Mouse (Mus musculus) spleen, adult 2 months (tissue): ENCODE results near the gene 1700014D04Rik. TPM values are rescaled to one million over a fixed set of nuclear protein-coding genes. Genes with fewer than 3 reads are reported as not detected.

Experiments
- DNase-seq, 2 experiments: peaks; one replicate each; pipeline versions ENCODE4 v3.0.0 to v3.0.0-alpha.2; 2012 to 2021; ENCODE audit warnings: low spot score in 2 of 2, low read depth in 1 of 2
- H3K27ac ChIP-seq: fragments of 200-500 bp; 2 replicates; pipeline ENCODE4 v1.5.1; 2012; ENCODE audit warnings: low read length, inconsistent platforms; ENCODE audit not compliant: insufficient read depth
- H3K27me3 ChIP-seq: fragments of 200-500 bp; 2 replicates; pipeline ENCODE4 v1.6.1; 2012; ENCODE audit warnings: mild to moderate bottlenecking, moderate library complexity, low read length, inconsistent platforms; ENCODE audit not compliant: control insufficient read depth, insufficient read depth
- H3K36me3 ChIP-seq: fragments of 200-500 bp; 2 replicates; pipeline ENCODE4 v1.6.1; 2012; ENCODE audit warnings: mild to moderate bottlenecking, low read length, inconsistent platforms; ENCODE audit not compliant: control insufficient read depth, insufficient read depth
- H3K4me1 ChIP-seq: fragments of 200-500 bp; 2 replicates; pipeline ENCODE4 v1.6.1; 2011; ENCODE audit warnings: inconsistent platforms; ENCODE audit not compliant: control insufficient read depth, insufficient read depth, insufficient read length
- H3K4me3 ChIP-seq: fragments of 200-500 bp; 2 replicates; pipeline ENCODE4 v1.5.1; 2011; ENCODE audit warnings: mild to moderate bottlenecking, inconsistent platforms; ENCODE audit not compliant: insufficient read depth, insufficient read length; ENCODE audit errors: extremely low read depth
- CTCF ChIP-seq: fragments of 200-500 bp; IDR thresholded peaks from 2 replicates; pipeline ENCODE4 v1.5.1; 2011; ENCODE audit warnings: mild to moderate bottlenecking, inconsistent platforms; ENCODE audit not compliant: insufficient read depth, insufficient read length, insufficient replicate concordance; ENCODE audit errors: extremely low read depth
- POLR2A ChIP-seq: fragments of 200-500 bp; IDR thresholded peaks from 2 replicates; pipeline ENCODE4 v1.6.1; 2011; ENCODE audit warnings: low read depth, low read length, inconsistent platforms
- WGBS: fragments of 180-500 bp; shearing (Covaris S2); methylation state at CpG from one replicate; pipeline ENCODE4 v1.1.7; 2018; 5-methylcytosine and 5-hydroxymethylcytosine counted together
- polyA plus RNA-seq: library from polyadenylated mRNA; depleted of rRNA; stranded (reverse); fragments of >200 nt; gene quantifications from 2 replicates; pipeline ENCODE4 v1.2.3, GENCODE M21; 2012; rRNA removed

Gene 1700014D04Rik
- polyA plus RNA-seq, 1 experiment: 0.06 TPM

GRCm38 (mm10) chr13:59699131-59699530 lies 47.4 kb downstream of the 1700014D04Rik start:
- no peak for DNase-seq
- H3K27me3 ChIP-seq: no peaks in the 10 kb centered on the region
- peaks cover under 1% of the 10 kb centered on the region; the same call in 1 of the 2 replicates for H3K4me1 ChIP-seq
- TF ChIP-seq CTCF (no peak), POLR2A (no peak)
- H3K27ac ChIP-seq: no peak overlapping the region
- no peak overlapping the region for H3K4me3 ChIP-seq
- no peaks in the 10 kb centered on the region for H3K36me3 ChIP-seq
- 93% methylated on average over 8 of the region's 8 CpGs for WGBS

DNA sequence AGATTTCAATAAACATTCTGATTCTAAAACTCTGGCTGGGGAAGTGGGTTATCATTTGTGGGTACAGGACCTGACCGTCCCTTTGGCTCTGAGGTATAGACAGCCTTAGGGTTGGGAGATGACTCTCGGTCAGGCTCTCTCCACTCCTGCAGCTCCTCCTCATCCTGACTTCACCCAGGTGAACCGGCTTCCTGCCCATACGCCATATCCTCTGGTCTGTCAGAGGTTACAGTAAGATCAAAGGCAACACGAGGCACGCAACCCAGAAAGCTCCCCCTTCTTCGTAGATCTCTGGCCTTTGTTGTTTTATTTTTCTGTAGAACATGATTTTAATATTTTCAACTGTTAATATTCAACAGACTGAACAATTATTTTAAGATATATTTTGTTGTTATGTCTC lies 50.8 kb downstream of the 1700014D04Rik start:
- no peaks in the 10 kb centered on the region for H3K4me1 ChIP-seq
- H3K4me3 ChIP-seq: no peak overlapping the region
- TF ChIP-seq POLR2A (no peak), CTCF (no peak)
- DNase-seq: no peak
- no peaks in the 10 kb centered on the region for H3K36me3 ChIP-seq
- no peak overlapping the region for H3K27ac ChIP-seq
- WGBS: 79% methylated on average over 7 of the region's 7 CpGs
- H3K27me3 ChIP-seq: no peaks in the 10 kb centered on the region

DNA sequence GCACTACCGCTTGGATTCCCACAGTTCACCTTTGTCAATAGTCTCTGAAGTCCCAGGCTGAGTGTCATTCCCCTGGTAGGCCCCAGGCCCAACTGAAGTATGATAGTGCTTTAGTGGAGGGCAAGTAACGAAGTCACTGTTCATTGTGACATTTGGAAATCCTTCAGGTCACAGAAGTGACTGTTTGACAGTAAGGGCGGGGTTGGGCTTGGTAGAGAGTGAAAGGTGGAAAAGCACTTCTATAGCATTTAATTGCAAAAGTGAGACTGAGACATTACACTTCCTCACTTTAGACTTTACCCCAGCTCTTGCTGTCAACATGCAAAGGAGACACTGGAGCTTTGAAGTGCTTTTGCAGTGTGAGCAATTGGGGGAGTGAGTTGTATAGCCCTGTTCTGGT lies 52.5 kb downstream of the 1700014D04Rik start, which contains the start of gene 4921517D22Rik:
4921517D22Rik (minus strand) TSS at position 101 of the 400 bp plus-strand sequence.
- no peak within 1 kb of the TSS for H3K4me3 ChIP-seq
- no peaks in the 10 kb centered on the region for H3K36me3 ChIP-seq
- no peaks in the 10 kb centered on the region for H3K4me1 ChIP-seq
- TF ChIP-seq POLR2A (no peak), CTCF (no peak)
- no peak for DNase-seq
- no peaks in the 10 kb centered on the region for H3K27me3 ChIP-seq
- no peak within 1 kb of the TSS for H3K27ac ChIP-seq
- 92% methylated on average over 3 of the region's 3 CpGs for WGBS

DNA sequence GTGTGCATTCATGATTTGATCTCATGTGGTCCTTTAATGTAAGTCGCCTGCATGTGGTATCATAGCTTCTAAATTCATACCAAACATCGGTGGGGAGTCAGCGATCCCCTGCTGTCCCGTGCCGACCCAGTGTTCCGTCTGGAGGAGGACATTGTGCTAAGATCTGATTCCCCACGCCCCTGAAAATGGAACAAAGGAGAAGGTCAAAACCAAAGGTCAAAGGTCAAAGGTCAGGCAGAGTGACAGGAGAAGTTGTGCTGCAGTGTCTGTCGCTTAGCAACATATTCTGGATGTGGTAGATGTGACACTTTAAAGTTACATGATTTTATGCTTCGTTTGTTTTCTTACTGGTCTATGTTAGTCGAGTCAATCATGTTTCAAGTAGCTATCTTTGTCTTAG lies 55.1 kb downstream of the 1700014D04Rik start:
- DNase-seq: no peak
- Histone ChIP-seq H3K36me3 (no peaks in the 10 kb centered on the region), H3K27ac (no peak overlapping the region), H3K4me1 (no peaks in the 10 kb centered on the region), H3K4me3 (no peak overlapping the region), H3K27me3 (no peaks in the 10 kb centered on the region)
- TF ChIP-seq POLR2A (no peak), CTCF (no peak)
- WGBS: 89% methylated on average over 10 of the region's 10 CpGs

Other genes starting within 250 kb of the 1700014D04Rik start
- 5.1 and 5.4 TPM in 2 replicates for gene Agtpbp1, start 161.5 kb downstream of the 1700014D04Rik start, polyA plus RNA-seq
- gene Naa35, start 161.5 kb downstream of the 1700014D04Rik start, polyA plus RNA-seq: 11.7 and 16.2 TPM in 2 replicates
- gene Golm1, start 70.9 kb downstream of the 1700014D04Rik start, polyA plus RNA-seq: 6.1 and 6.6 TPM in 2 replicates
- not detected in 2 replicates for gene 4921517D22Rik, start 52.6 kb downstream of the 1700014D04Rik start, polyA plus RNA-seq
- not detected in 2 replicates for gene Spata31d1a, start 36.4 kb downstream of the 1700014D04Rik start, polyA plus RNA-seq
- not detected in 2 replicates for gene Spata31d1b, start 34.5 kb downstream of the 1700014D04Rik start, polyA plus RNA-seq
- gene Spata31d1d, start 15.0 kb downstream of the 1700014D04Rik start, polyA plus RNA-seq: not detected in 2 replicates
- gene Isca1, start 23.1 kb upstream of the 1700014D04Rik start, polyA plus RNA-seq: 78.4 and 112 TPM in 2 replicates
- gene Gm49354, start 35.5 kb upstream of the 1700014D04Rik start, polyA plus RNA-seq: not detected in 2 replicates
- gene Tut7, start 76.4 kb upstream of the 1700014D04Rik start, polyA plus RNA-seq: 21.2 and 22.2 TPM in 2 replicates